Mouse (Mus musculus): ENCODE measurements around the gene Tns3.

Tns3 gene

GRCm38 (mm10) chr11:8530506-8530905 lies 133.8 kb downstream of the Tns3 start:
- no peak for DNase-seq (ENCODE audit: low spot score in 2 of 2)

GRCm38 (mm10) chr11:8530036-8530435 lies 134.3 kb downstream of the Tns3 start:
- no peak for DNase-seq (ENCODE audit: low spot score in 2 of 2)

- no peak for DNase-seq (ENCODE audit: low spot score in 2 of 2)
These were observed 138.7 kb downstream of the Tns3 start for GRCm38 (mm10) chr11:8525463-8526145.

GRCm38 (mm10) chr11:8523344-8524126 lies 140.8 kb downstream of the Tns3 start:
- DNase-seq (ENCODE audit: low spot score in 2 of 2), result peak; percentile 16 to 78

- DNase-seq (ENCODE audit: low spot score in 2 of 2), result peak in 1 of 2 experiments; percentile 23
These were observed 150.7 kb downstream of the Tns3 start for GRCm38 (mm10) chr11:8513359-8514253.

GRCm38 (mm10) chr11:8510294-8510693 lies 154.0 kb downstream of the Tns3 start:
- DNase-seq (ENCODE audit: low spot score in 2 of 2), result no peak

- DNase-seq (ENCODE audit: low spot score in 2 of 2), result no peak
These were observed 154.7 kb downstream of the Tns3 start for GRCm38 (mm10) chr11:8509614-8510013.

GRCm38 (mm10) chr11:8503735-8504134 lies 160.6 kb downstream of the Tns3 start:
- DNase-seq (ENCODE audit: low spot score in 2 of 2), result no peak

- no peak for DNase-seq (ENCODE audit: low spot score in 2 of 2)
These were observed 163.5 kb downstream of the Tns3 start for GRCm38 (mm10) chr11:8500855-8501254.

- DNase-seq (ENCODE audit: low spot score in 2 of 2), result no peak
These were observed 167.2 kb downstream of the Tns3 start for GRCm38 (mm10) chr11:8497136-8497535.

GRCm38 (mm10) chr11:8496686-8497085 lies 167.6 kb downstream of the Tns3 start:
- DNase-seq (ENCODE audit: low spot score in 2 of 2), result no peak

GRCm38 (mm10) chr11:8495801-8496200 lies 168.5 kb downstream of the Tns3 start:
- DNase-seq (ENCODE audit: low spot score in 2 of 2), result no peak

- DNase-seq (ENCODE audit: low spot score in 2 of 2), result no peak
These were observed 169.3 kb downstream of the Tns3 start for GRCm38 (mm10) chr11:8495036-8495435.

- DNase-seq (ENCODE audit: low spot score in 2 of 2), result no peak
These were observed 170.3 kb downstream of the Tns3 start for GRCm38 (mm10) chr11:8493931-8494490.

GRCm38 (mm10) chr11:8492332-8492731 lies 172.0 kb downstream of the Tns3 start:
- DNase-seq (ENCODE audit: low spot score in 2 of 2), result peak in 1 of 2 experiments; percentile 20

- peak in 1 of 2 experiments; percentile 38 for DNase-seq (ENCODE audit: low spot score in 2 of 2)
These were observed 176.1 kb downstream of the Tns3 start for GRCm38 (mm10) chr11:8488248-8488647.

GRCm38 (mm10) chr11:8486552-8486951 lies 177.8 kb downstream of the Tns3 start:
- DNase-seq (ENCODE audit: low spot score in 2 of 2), result no peak

GRCm38 (mm10) chr11:8484538-8484937 lies 179.8 kb downstream of the Tns3 start:
- DNase-seq (ENCODE audit: low spot score in 2 of 2), result no peak

- DNase-seq (ENCODE audit: low spot score in 2 of 2), result no peak
These were observed 181.6 kb downstream of the Tns3 start for GRCm38 (mm10) chr11:8482721-8483120.

GRCm38 (mm10) chr11:8481962-8482361 lies 182.4 kb downstream of the Tns3 start:
- DNase-seq (ENCODE audit: low spot score in 2 of 2), result no peak

- DNase-seq (ENCODE audit: low spot score in 2 of 2), result no peak
These were observed 182.8 kb downstream of the Tns3 start for GRCm38 (mm10) chr11:8481529-8481928.

- DNase-seq (ENCODE audit: low spot score in 2 of 2), result no peak
These were observed 184.5 kb downstream of the Tns3 start for GRCm38 (mm10) chr11:8479858-8480257.
